Mouse (Mus musculus): ENCODE measurements around the gene 1700022I11Rik. TPM values are rescaled to one million over a fixed set of nuclear protein-coding genes. Genes with fewer than 3 reads are reported as not detected.
A peak's percentile ranks its signal among the peaks of the same experiment; 100 is the strongest.

Gene 1700022I11Rik
- total and polyA plus RNA-seq, 2 experiments from 2014 or later, result 0.41 TPM; not detected in 1

- DNase-seq (ENCODE audit: low spot score) (no peak), ATAC-seq (ENCODE audit: insufficient read depth, low read depth) (peak; percentile 31)
- Histone ChIP-seq H3K36me3 (replicated peaks; ENCODE audit: control insufficient read depth, insufficient read depth, low read length) (peaks cover 52% of the 10 kb centered on the region), H3K9ac (replicated peaks; ENCODE audit: low read depth, low read length) (peak overlapping the region; percentile 94), H3K4me2 (ENCODE audit: low read depth, low read length) (peak overlapping the region; percentile 80), H3K9me3 (replicated peaks; ENCODE audit: control insufficient read depth, low read length) (no peaks in the 10 kb centered on the region), H3K4me3 (ENCODE audit: low read depth, low read length) (peak overlapping the region; percentile 89), H3K27me3 (ENCODE audit: control insufficient read depth, insufficient read depth, low read length) (no peaks in the 10 kb centered on the region), H3K27ac (ENCODE audit: low read depth) (peak overlapping the region; percentile 89), H3K4me1 (ENCODE audit: control insufficient read depth, insufficient read depth) (peaks cover 4% of the 10 kb centered on the region; the same call in 1 of the 2 replicates)
- TF ChIP-seq EP300 (IDR thresholded peaks at IDR 0.05; ENCODE audit: low read depth), result no peak
- TF ChIP-seq CTCF (IDR thresholded peaks at IDR 0.05; ENCODE audit: low read depth), result no peak
- WGBS, result 1% methylated on average over 28 of the region's 28 CpGs
Observed at GRCm38 (mm10) chr4:43030780-43031230, 61.4 kb downstream of the 1700022I11Rik start.

GRCm38 (mm10) chr4:43031237-43031995 lies 62.0 kb downstream of the 1700022I11Rik start, which contains the start of gene Stoml2:
TSS of gene Stoml2 (minus strand) at chr4:43031710.
- no peaks in the 10 kb centered on the region for H3K9me3 ChIP-seq (replicated peaks; ENCODE audit: control insufficient read depth, low read length)
- H3K4me1 ChIP-seq (ENCODE audit: control insufficient read depth, insufficient read depth), result peaks cover 4% of the 10 kb centered on the region; the same call in 1 of the 2 replicates
- WGBS, result 1% methylated on average over 38 of the region's 38 CpGs
- peak; percentile 98 for ATAC-seq (ENCODE audit: insufficient read depth, low read depth)
- TF ChIP-seq EP300 (IDR thresholded peaks at IDR 0.05; ENCODE audit: low read depth), result no peak
- TF ChIP-seq CTCF (IDR thresholded peaks at IDR 0.05; ENCODE audit: low read depth), result peak; percentile 42
- DNase-seq (ENCODE audit: low spot score), result peak; percentile 97
- H3K36me3 ChIP-seq (replicated peaks; ENCODE audit: control insufficient read depth, insufficient read depth, low read length), result peaks cover 58% of the 10 kb centered on the region
- peak within 1 kb of the TSS; percentile 80 for H3K4me2 ChIP-seq (ENCODE audit: low read depth, low read length)
- peak within 1 kb of the TSS; percentile 89 for H3K4me3 ChIP-seq (ENCODE audit: low read depth, low read length)
- peak within 1 kb of the TSS; percentile 94 for H3K9ac ChIP-seq (replicated peaks; ENCODE audit: low read depth, low read length)
- no peaks in the 10 kb centered on the region for H3K27me3 ChIP-seq (ENCODE audit: control insufficient read depth, insufficient read depth, low read length)
- peak within 1 kb of the TSS; percentile 89 for H3K27ac ChIP-seq (ENCODE audit: low read depth)

GRCm38 (mm10) chr4:43032501-43032900 lies 63.1 kb downstream of the 1700022I11Rik start:
- H3K9ac ChIP-seq (replicated peaks; ENCODE audit: low read depth, low read length), result no peak overlapping the region
- H3K4me3 ChIP-seq (ENCODE audit: low read depth, low read length), result no peak overlapping the region
- H3K27ac ChIP-seq (ENCODE audit: low read depth), result no peak overlapping the region
- H3K36me3 ChIP-seq (replicated peaks; ENCODE audit: control insufficient read depth, insufficient read depth, low read length), result peaks cover 54% of the 10 kb centered on the region
- peaks cover 6% of the 10 kb centered on the region; the same call in 1 of the 2 replicates for H3K4me1 ChIP-seq (ENCODE audit: control insufficient read depth, insufficient read depth)
- TF ChIP-seq CTCF (IDR thresholded peaks at IDR 0.05; ENCODE audit: low read depth) (no peak), EP300 (IDR thresholded peaks at IDR 0.05; ENCODE audit: low read depth) (no peak)
- DNase-seq (ENCODE audit: low spot score) (no peak), ATAC-seq (ENCODE audit: insufficient read depth, low read depth) (no peak)
- WGBS, result 100% methylated on average over 1 of the region's 1 CpGs
- H3K4me2 ChIP-seq (ENCODE audit: low read depth, low read length), result no peak overlapping the region
- H3K27me3 ChIP-seq (ENCODE audit: control insufficient read depth, insufficient read depth, low read length), result no peaks in the 10 kb centered on the region
- H3K9me3 ChIP-seq (replicated peaks; ENCODE audit: control insufficient read depth, low read length), result no peaks in the 10 kb centered on the region

Other genes with a start within 250 kb of the 1700022I11Rik start
- gene 4930578G10Rik, start 234.1 kb upstream of the 1700022I11Rik start, total RNA-seq (2014; rRNA removed; ENCODE audit: low replicate concordance), result not detected in 2 replicates
- not detected in 2 replicates for gene 4930578G10Rik, start 234.1 kb upstream of the 1700022I11Rik start, polyA plus RNA-seq (2015; fragmentation: Nextera tagmentation; extraction: Ambion mirVana)
- gene Ccl19, start 213.0 kb upstream of the 1700022I11Rik start, total RNA-seq (2014; rRNA removed; ENCODE audit: low replicate concordance), result not detected in 2 replicates
- not detected in 2 replicates for gene Ccl19, start 213.0 kb upstream of the 1700022I11Rik start, polyA plus RNA-seq (2015; fragmentation: Nextera tagmentation; extraction: Ambion mirVana)
- 13.1 and 21.8 TPM in 2 replicates for gene Ccl21a, start 195.6 kb upstream of the 1700022I11Rik start, total RNA-seq (2014; rRNA removed; ENCODE audit: low replicate concordance)
- gene Ccl21a, start 195.6 kb upstream of the 1700022I11Rik start, polyA plus RNA-seq (2015; fragmentation: Nextera tagmentation; extraction: Ambion mirVana), result 19.0 and 26.8 TPM in 2 replicates
- not detected in 2 replicates for gene Fam205a1, start 115.7 kb upstream of the 1700022I11Rik start, total RNA-seq (2014; rRNA removed; ENCODE audit: low replicate concordance)
- gene Fam205a1, start 115.7 kb upstream of the 1700022I11Rik start, polyA plus RNA-seq (2015; fragmentation: Nextera tagmentation; extraction: Ambion mirVana), result not detected in 2 replicates
- not detected in 2 replicates for gene Gm12394, start 112.8 kb upstream of the 1700022I11Rik start, total RNA-seq (2014; rRNA removed; ENCODE audit: low replicate concordance)
- 0.05 and 0.07 TPM in 2 replicates for gene Gm12394, start 112.8 kb upstream of the 1700022I11Rik start, polyA plus RNA-seq (2015; fragmentation: Nextera tagmentation; extraction: Ambion mirVana)
- not detected in 2 replicates for gene Fam205c, start 95.4 kb upstream of the 1700022I11Rik start, total RNA-seq (2014; rRNA removed; ENCODE audit: low replicate concordance)
- gene Fam205c, start 95.4 kb upstream of the 1700022I11Rik start, polyA plus RNA-seq (2015; fragmentation: Nextera tagmentation; extraction: Ambion mirVana), result 0.18 and 0.23 TPM in 2 replicates
- gene Phf24, start 52.9 kb upstream of the 1700022I11Rik start, total RNA-seq (2014; rRNA removed; ENCODE audit: low replicate concordance), result 4.1 and 13.2 TPM in 2 replicates
- 5.0 and 5.3 TPM in 2 replicates for gene Phf24, start 52.9 kb upstream of the 1700022I11Rik start, polyA plus RNA-seq (2015; fragmentation: Nextera tagmentation; extraction: Ambion mirVana)
- 41.8 and 59.1 TPM in 2 replicates for gene Dnajb5, start 19.8 kb upstream of the 1700022I11Rik start, total RNA-seq (2014; rRNA removed; ENCODE audit: low replicate concordance)
- 12.5 and 18.2 TPM in 2 replicates for gene Dnajb5, start 19.8 kb upstream of the 1700022I11Rik start, polyA plus RNA-seq (2015; fragmentation: Nextera tagmentation; extraction: Ambion mirVana)
- gene Vcp, start 30.9 kb downstream of the 1700022I11Rik start, total RNA-seq (2014; rRNA removed; ENCODE audit: low replicate concordance), result 166 and 201 TPM in 2 replicates
- gene Vcp, start 30.9 kb downstream of the 1700022I11Rik start, polyA plus RNA-seq (2015; fragmentation: Nextera tagmentation; extraction: Ambion mirVana), result 398 and 438 TPM in 2 replicates
- 4.5 and 4.9 TPM in 2 replicates for gene Fancg, start 40.9 kb downstream of the 1700022I11Rik start, total RNA-seq (2014; rRNA removed; ENCODE audit: low replicate concordance)
- 4.6 and 4.9 TPM in 2 replicates for gene Fancg, start 40.9 kb downstream of the 1700022I11Rik start, polyA plus RNA-seq (2015; fragmentation: Nextera tagmentation; extraction: Ambion mirVana)
- 11.3 and 25.2 TPM in 2 replicates for gene Pigo, start 56.2 kb downstream of the 1700022I11Rik start, total RNA-seq (2014; rRNA removed; ENCODE audit: low replicate concordance)
- 11.4 and 12.5 TPM in 2 replicates for gene Pigo, start 56.2 kb downstream of the 1700022I11Rik start, polyA plus RNA-seq (2015; fragmentation: Nextera tagmentation; extraction: Ambion mirVana)
- gene Stoml2, start 62.1 kb downstream of the 1700022I11Rik start, total RNA-seq (2014; rRNA removed; ENCODE audit: low replicate concordance), result 77.9 and 130 TPM in 2 replicates
- gene Stoml2, start 62.1 kb downstream of the 1700022I11Rik start, polyA plus RNA-seq (2015; fragmentation: Nextera tagmentation; extraction: Ambion mirVana), result 171 and 174 TPM in 2 replicates
- 15.9 and 27.1 TPM in 2 replicates for gene Fam214b, start 76.6 kb downstream of the 1700022I11Rik start, total RNA-seq (2014; rRNA removed; ENCODE audit: low replicate concordance)
- 12.8 and 13.4 TPM in 2 replicates for gene Fam214b, start 76.6 kb downstream of the 1700022I11Rik start, polyA plus RNA-seq (2015; fragmentation: Nextera tagmentation; extraction: Ambion mirVana)
- 45.7 and 51.8 TPM in 2 replicates for gene Unc13b, start 89.3 kb downstream of the 1700022I11Rik start, total RNA-seq (2014; rRNA removed; ENCODE audit: low replicate concordance)
- gene Unc13b, start 89.3 kb downstream of the 1700022I11Rik start, polyA plus RNA-seq (2015; fragmentation: Nextera tagmentation; extraction: Ambion mirVana), result 5.1 and 5.4 TPM in 2 replicates

Data from heart, postnatal 0 days (tissue).